Mouse (Mus musculus): Measurements from ENCODE around the gene Prm2.

The Prm2 gene

GRCm38 (mm10) chr16:10796034-10796433, at the start of gene Prm2:
TSS of gene Prm2 (minus strand) at chr16:10796134.
- no peak for DNase-seq (ENCODE audit: low spot score)

- DNase-seq (ENCODE audit: low spot score): no peak
Observed at GRCm38 (mm10) chr16:10844319-10844670, 48.4 kb upstream of the Prm2 start.

GRCm38 (mm10) chr16:10843486-10844318, 47.8 kb upstream of the Prm2 start:
- DNase-seq (ENCODE audit: low spot score): peak; percentile 44

GRCm38 (mm10) chr16:10842282-10842855, 46.4 kb upstream of the Prm2 start:
- no peak for DNase-seq (ENCODE audit: low spot score)

- no peak for DNase-seq (ENCODE audit: low spot score)
Observed at GRCm38 (mm10) chr16:10840018-10840417, 44.1 kb upstream of the Prm2 start.

- no peak for DNase-seq (ENCODE audit: low spot score)
Observed at GRCm38 (mm10) chr16:10838487-10839245, 42.7 kb upstream of the Prm2 start.

- DNase-seq (ENCODE audit: low spot score): no peak
Observed at GRCm38 (mm10) chr16:10837903-10838302, 42.0 kb upstream of the Prm2 start.

GRCm38 (mm10) chr16:10837250-10837649, 41.3 kb upstream of the Prm2 start:
- DNase-seq (ENCODE audit: low spot score): no peak

GRCm38 (mm10) chr16:10836388-10836787, 40.5 kb upstream of the Prm2 start:
- DNase-seq (ENCODE audit: low spot score): no peak

- peak; percentile 95 for DNase-seq (ENCODE audit: low spot score)
Observed at GRCm38 (mm10) chr16:10834911-10835587, 39.1 kb upstream of the Prm2 start, which contains the start of gene Rmi2. TSS of gene Rmi2 (plus strand) at chr16:10835059.

GRCm38 (mm10) chr16:10834542-10834910, 38.6 kb upstream of the Prm2 start:
- DNase-seq (ENCODE audit: low spot score): peak; percentile 22

- DNase-seq (ENCODE audit: low spot score): no peak
Observed at GRCm38 (mm10) chr16:10828461-10828805, 32.5 kb upstream of the Prm2 start.

GRCm38 (mm10) chr16:10827766-10828460, 32.0 kb upstream of the Prm2 start:
- no peak for DNase-seq (ENCODE audit: low spot score)

GRCm38 (mm10) chr16:10827269-10827668, 31.3 kb upstream of the Prm2 start:
- DNase-seq (ENCODE audit: low spot score): no peak

- DNase-seq (ENCODE audit: low spot score): no peak
Observed at GRCm38 (mm10) chr16:10825840-10826239, 29.9 kb upstream of the Prm2 start.

GRCm38 (mm10) chr16:10824536-10824935, 28.6 kb upstream of the Prm2 start:
- DNase-seq (ENCODE audit: low spot score): no peak

- no peak for DNase-seq (ENCODE audit: low spot score)
Observed at GRCm38 (mm10) chr16:10821387-10821786, 25.5 kb upstream of the Prm2 start.

- no peak for DNase-seq (ENCODE audit: low spot score)
Observed at GRCm38 (mm10) chr16:10819966-10820365, 24.0 kb upstream of the Prm2 start.

GRCm38 (mm10) chr16:10818579-10819135, 22.7 kb upstream of the Prm2 start:
- no peak for DNase-seq (ENCODE audit: low spot score)

- no peak for DNase-seq (ENCODE audit: low spot score)
Observed at GRCm38 (mm10) chr16:10814864-10815263, 18.9 kb upstream of the Prm2 start.

GRCm38 (mm10) chr16:10813726-10814125, 17.8 kb upstream of the Prm2 start:
- DNase-seq (ENCODE audit: low spot score): no peak

Data from embryo, embryonic 10 days (tissue).